ENCODE assay signal across 8 mouse cellular contexts in the genomic region with DNA sequence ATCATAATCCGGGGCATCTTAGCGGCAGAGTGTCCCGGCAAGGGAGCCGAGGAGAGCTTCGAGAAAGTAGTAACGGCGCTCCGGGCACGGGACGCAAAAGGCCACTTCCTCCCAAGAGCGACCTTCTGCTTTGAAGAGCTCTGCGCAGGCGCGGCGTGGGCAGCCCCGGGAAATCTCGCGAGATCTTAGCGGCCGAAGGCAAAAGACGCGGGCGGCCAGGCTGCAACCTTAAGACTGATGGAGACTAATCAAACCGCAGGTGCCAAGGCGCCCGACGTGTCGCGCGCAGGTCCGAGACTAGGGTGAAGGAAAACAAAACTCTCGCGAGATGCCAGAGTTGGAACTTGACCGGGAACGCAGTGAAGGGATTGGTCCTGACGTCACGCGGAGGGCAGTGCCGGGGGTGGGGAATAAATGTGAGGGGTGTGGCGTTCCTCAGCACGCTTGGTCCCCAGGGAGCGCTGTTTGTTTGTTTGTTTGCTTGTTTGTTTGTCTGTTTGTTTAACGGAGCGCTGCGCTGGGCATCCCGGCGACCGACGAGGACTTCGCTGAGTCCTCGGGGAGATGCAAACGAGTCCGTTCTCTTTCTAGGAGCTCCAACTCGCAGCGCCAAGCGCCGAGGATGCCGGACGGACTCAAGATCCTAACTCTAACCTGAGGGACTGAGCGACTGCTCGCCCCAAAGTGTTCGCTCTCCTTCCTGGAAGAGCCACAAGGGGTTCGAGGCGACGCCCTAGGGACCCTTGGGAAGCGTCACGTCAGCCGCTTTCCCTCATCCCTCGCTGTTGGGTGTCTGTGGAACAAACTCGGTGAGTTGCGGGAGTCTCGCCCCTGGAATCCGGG. TPM values are rescaled to one million over a fixed set of nuclear protein-coding genes. Genes with fewer than 3 reads are reported as not detected.
DNase-seq lines count a peak whose midpoint lies in the region; ATAC-seq lines count a peak whose summit lies in the region.

TSS of gene Cdc5l (minus strand) at position 319 of the 843 bp plus-strand sequence.

- peak within 1 kb of the TSS; percentile 93 for H3K27ac ChIP-seq in brown adipose tissue, adult 24 weeks (replicated peaks; ENCODE audit: low read depth, low read length)
- peak within 1 kb of the TSS; percentile 96 for H3K27ac ChIP-seq in heart, embryonic 13.5 days (replicated peaks)
- H3K27ac ChIP-seq in liver, embryonic 12.5 days: peak within 1 kb of the TSS; percentile 93
- peak within 1 kb of the TSS; percentile 99 for H3K27ac ChIP-seq in stomach, embryonic 15.5 days

- DNase-seq in CD4-positive, CD25-positive, alpha-beta regulatory T cell, adult 2 months (ENCODE audit: low read depth, low spot score): peak; percentile 97
- DNase-seq in fat pad, adult 2 months (ENCODE audit: extremely low read depth, low read depth, low spot score): peak; percentile 90
- peak; percentile 98 for DNase-seq in kidney, postnatal 10 days
- DNase-seq in natural killer cell, adult 2 months (ENCODE audit: low spot score in 2 of 2): peak; percentile 97 to 98

- peaks cover 6% of the 10 kb centered on the region for H3K4me1 ChIP-seq in brown adipose tissue, adult 24 weeks (ENCODE audit: control insufficient read depth, insufficient read depth, insufficient read length, low read length)
- peaks cover 25% of the 10 kb centered on the region for H3K4me1 ChIP-seq in heart, embryonic 13.5 days
- H3K4me1 ChIP-seq in liver, embryonic 12.5 days: peaks cover 31% of the 10 kb centered on the region
- H3K4me1 ChIP-seq in stomach, embryonic 15.5 days: peaks cover 16% of the 10 kb centered on the region

- peak within 1 kb of the TSS; percentile 95 for H3K9ac ChIP-seq in heart, embryonic 13.5 days
- peak within 1 kb of the TSS; percentile 95 for H3K9ac ChIP-seq in liver, embryonic 12.5 days
- H3K9ac ChIP-seq in stomach, embryonic 15.5 days: peak within 1 kb of the TSS; percentile 78

- no peaks in the 10 kb centered on the region for H3K9me3 ChIP-seq in heart, embryonic 13.5 days
- H3K9me3 ChIP-seq in liver, embryonic 12.5 days (replicated peaks): no peaks in the 10 kb centered on the region
- no peaks in the 10 kb centered on the region for H3K9me3 ChIP-seq in stomach, embryonic 15.5 days

- H3K27me3 ChIP-seq in heart, embryonic 13.5 days (replicated peaks): no peaks in the 10 kb centered on the region
- H3K27me3 ChIP-seq in liver, embryonic 12.5 days (replicated peaks): no peaks in the 10 kb centered on the region
- H3K27me3 ChIP-seq in stomach, embryonic 15.5 days (replicated peaks): no peaks in the 10 kb centered on the region

- peaks cover 18% of the 10 kb centered on the region for H3K36me3 ChIP-seq in heart, embryonic 13.5 days
- peaks cover 8% of the 10 kb centered on the region; the same call in 1 of the 2 replicates for H3K36me3 ChIP-seq in liver, embryonic 12.5 days
- H3K36me3 ChIP-seq in stomach, embryonic 15.5 days: no peaks in the 10 kb centered on the region

- H3K4me2 ChIP-seq in heart, embryonic 13.5 days: peak within 1 kb of the TSS; percentile 91
- peak within 1 kb of the TSS; percentile 89 for H3K4me2 ChIP-seq in liver, embryonic 12.5 days
- peak within 1 kb of the TSS; percentile 86 for H3K4me2 ChIP-seq in stomach, embryonic 15.5 days

- under 1% methylated on average over 73 of the region's 73 CpGs for WGBS in heart, embryonic 13.5 days
- under 1% methylated on average over 73 of the region's 73 CpGs for WGBS in liver, embryonic 12.5 days (ENCODE audit: insufficient replicate concordance)
- under 1% methylated on average over 73 of the region's 73 CpGs for WGBS in stomach, embryonic 15.5 days

- ATAC-seq in heart, embryonic 13.5 days (ENCODE audit: extremely low read depth, insufficient number of reproducible peaks, low FRiP score, low TSS enrichment): peak; percentile 92
- peak; percentile 94 for ATAC-seq in liver, embryonic 12.5 days
- peak; percentile 95 for ATAC-seq in stomach, embryonic 15.5 days (ENCODE audit: insufficient read depth, low FRiP score, low read depth)

- H3K4me3 ChIP-seq in brown adipose tissue, adult 24 weeks (ENCODE audit: insufficient read depth, low read depth, low read length): peak within 1 kb of the TSS; percentile 89
- peak within 1 kb of the TSS; percentile 81 for H3K4me3 ChIP-seq in heart, embryonic 13.5 days
- peak within 1 kb of the TSS; percentile 96 for H3K4me3 ChIP-seq in liver, embryonic 12.5 days
- peak within 1 kb of the TSS; percentile 89 for H3K4me3 ChIP-seq in stomach, embryonic 15.5 days (replicated peaks)

RNA-seq across cellular contexts. Expression of gene Cdc5l, which starts in this region (rescaled TPM):
- polyA plus RNA-seq in brown adipose tissue, adult 24 weeks (2012; ENCODE audit: insufficient read depth, insufficient read length, missing spikeins): 15.9 and 16.4 TPM in 2 replicates
- 48.1 and 48.2 TPM in 2 replicates for polyA plus RNA-seq in heart, embryonic 13.5 days (2015; fragmentation: Nextera tagmentation; extraction: Ambion mirVana)
- 39.3 and 40.2 TPM in 2 replicates for polyA plus RNA-seq in liver, embryonic 12.5 days (2016; fragmentation: Nextera tagmentation; extraction: Ambion mirVana)
- 55.7 and 59.0 TPM in 2 replicates for polyA plus RNA-seq in stomach, embryonic 15.5 days (2015; fragmentation: Nextera tagmentation; extraction: Ambion mirVana)

Comparison
In these comparisons a context has a peak if more than half of its experiments do, and no peak if none do; other contexts are left out.
1. Peak in every context shown above with its lines: DNase-seq, ATAC-seq, H3K4me3 ChIP-seq and H3K27ac ChIP-seq.